Mouse (Mus musculus) cerebellum, adult 2 months (tissue): ENCODE measurements around the gene Uhrf2. TPM values are rescaled to one million over a fixed set of nuclear protein-coding genes. Genes with fewer than 3 reads are reported as not detected.

Experiments
- DNase-seq, 2 experiments: peaks; one replicate each; pipeline ENCODE4 v3.0.0; 2021
- H3K27ac ChIP-seq: fragments of 200-500 bp; 2 replicates; pipeline ENCODE4 v1.5.1; 2012; ENCODE audit warnings: low read length, control low read depth, inconsistent platforms; ENCODE audit not compliant: insufficient read depth
- H3K27me3 ChIP-seq: fragments of 200-500 bp; 2 replicates; pipeline ENCODE4 v1.6.1; 2012; ENCODE audit warnings: inconsistent platforms, mild to moderate bottlenecking, low read length, moderate library complexity; ENCODE audit not compliant: control insufficient read depth, insufficient read depth
- H3K4me1 ChIP-seq: fragments of 200-500 bp; 2 replicates; pipeline ENCODE4 v1.6.1; 2011; ENCODE audit warnings: low read length; ENCODE audit not compliant: control insufficient read depth, insufficient read depth
- H3K4me3 ChIP-seq: fragments of 200-500 bp; replicated peaks from 2 replicates; pipeline ENCODE3; 2011; ENCODE audit warnings: mild to moderate bottlenecking, low read depth, low read length, control low read depth; ENCODE audit not compliant: insufficient read depth
- CTCF ChIP-seq: fragments of 200-500 bp; IDR thresholded peaks from 2 replicates; pipeline ENCODE4 v1.5.1; 2011; ENCODE audit warnings: low read depth, mild to moderate bottlenecking, control low read depth, low read length, moderate library complexity, borderline replicate concordance; ENCODE audit not compliant: insufficient read depth
- POLR2A ChIP-seq: fragments of 200-500 bp; IDR thresholded peaks from 2 replicates; pipeline ENCODE4 v1.6.1; 2011; ENCODE audit warnings: low read length, control low read depth, borderline replicate concordance; ENCODE audit not compliant: insufficient read depth
- WGBS: fragments of 180-500 bp; shearing (Covaris S2); methylation state at CpG from one replicate; pipeline ENCODE4 v1.1.7; 2018; 5-methylcytosine and 5-hydroxymethylcytosine counted together
- polyA plus RNA-seq: library from polyadenylated mRNA; depleted of rRNA; stranded (reverse); fragments of >200 nt; gene quantifications from 2 replicates; pipeline ENCODE4 v1.2.3, GENCODE M21; 2012

Uhrf2 gene
- polyA plus RNA-seq, 1 experiment, result 62.1 TPM

DNA sequence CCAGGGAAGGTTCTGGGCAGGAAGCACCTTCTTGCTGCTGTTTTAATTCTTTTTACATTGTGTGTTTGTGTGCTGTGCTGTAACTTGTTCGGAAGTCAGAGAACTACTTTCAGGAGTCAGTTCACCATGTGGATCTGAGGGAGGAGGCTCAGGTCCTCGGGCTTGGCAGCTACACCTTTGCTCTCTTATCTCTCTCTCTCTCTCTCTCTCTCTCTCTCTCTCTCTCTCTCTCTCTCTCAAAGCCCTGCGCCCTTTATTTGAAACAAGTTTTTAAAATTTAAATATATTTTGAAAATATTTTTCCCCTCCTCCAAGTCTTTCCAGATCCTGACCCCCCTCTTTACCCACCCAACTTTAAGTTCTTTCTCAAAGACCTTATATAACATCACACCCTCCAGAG, 5.0 kb downstream of the Uhrf2 start:
- peaks cover 3% of the 10 kb centered on the region; the same call in 1 of the 2 replicates for H3K4me1 ChIP-seq
- WGBS, result 47% methylated on average over 3 of the region's 3 CpGs
- H3K27ac ChIP-seq, result no peak overlapping the region
- H3K27me3 ChIP-seq, result no peaks in the 10 kb centered on the region
- no peak for DNase-seq
- TF ChIP-seq POLR2A (no peak), CTCF (no peak)
- H3K4me3 ChIP-seq, result no peak overlapping the region

DNA sequence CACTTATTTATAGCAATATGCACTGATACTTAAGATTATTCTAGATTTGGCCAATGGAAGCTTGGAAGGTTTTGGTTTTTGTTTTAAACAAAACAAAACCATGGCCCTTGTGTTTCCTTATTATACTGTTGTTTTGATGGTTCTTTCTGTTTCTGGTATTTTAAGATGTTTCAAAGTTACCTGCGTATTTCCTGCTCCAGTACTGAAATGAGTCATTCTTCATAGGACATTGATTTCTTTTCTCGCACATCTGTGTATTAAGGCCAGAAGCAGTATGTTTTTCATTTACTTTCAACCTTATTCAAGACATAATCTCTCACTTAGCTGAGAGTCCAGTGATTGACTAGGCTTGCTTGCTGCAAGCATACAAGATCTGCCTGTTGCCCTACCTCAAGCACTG, 13.4 kb downstream of the Uhrf2 start:
- 96% methylated on average over 2 of the region's 2 CpGs for WGBS
- TF ChIP-seq CTCF, result no peak
- TF ChIP-seq POLR2A, result no peak
- Histone ChIP-seq H3K27me3 (no peaks in the 10 kb centered on the region), H3K27ac (no peak overlapping the region), H3K4me3 (no peak overlapping the region), H3K4me1 (no peaks in the 10 kb centered on the region)
- DNase-seq, result no peak

- TF ChIP-seq CTCF (no peak), POLR2A (no peak)
- WGBS, result 100% methylated on average over 1 of the region's 1 CpGs
- H3K27me3 ChIP-seq, result no peaks in the 10 kb centered on the region
- no peak overlapping the region for H3K27ac ChIP-seq
- H3K4me3 ChIP-seq, result no peak overlapping the region
- DNase-seq, result no peak
- peaks cover 2% of the 10 kb centered on the region; the same call in 1 of the 2 replicates for H3K4me1 ChIP-seq
Measured at GRCm38 (mm10) chr19:30044630-30045029, 14.3 kb downstream of the Uhrf2 start.

- Histone ChIP-seq H3K4me3 (no peak overlapping the region), H3K27ac (no peak overlapping the region), H3K4me1 (peaks cover 2% of the 10 kb centered on the region; the same call in 1 of the 2 replicates), H3K27me3 (no peaks in the 10 kb centered on the region)
- DNase-seq, result no peak
- WGBS, result 65% methylated on average over 1 of the region's 1 CpGs
- TF ChIP-seq CTCF (no peak), POLR2A (no peak)
Measured at GRCm38 (mm10) chr19:30045857-30046256, 15.5 kb downstream of the Uhrf2 start.

DNA sequence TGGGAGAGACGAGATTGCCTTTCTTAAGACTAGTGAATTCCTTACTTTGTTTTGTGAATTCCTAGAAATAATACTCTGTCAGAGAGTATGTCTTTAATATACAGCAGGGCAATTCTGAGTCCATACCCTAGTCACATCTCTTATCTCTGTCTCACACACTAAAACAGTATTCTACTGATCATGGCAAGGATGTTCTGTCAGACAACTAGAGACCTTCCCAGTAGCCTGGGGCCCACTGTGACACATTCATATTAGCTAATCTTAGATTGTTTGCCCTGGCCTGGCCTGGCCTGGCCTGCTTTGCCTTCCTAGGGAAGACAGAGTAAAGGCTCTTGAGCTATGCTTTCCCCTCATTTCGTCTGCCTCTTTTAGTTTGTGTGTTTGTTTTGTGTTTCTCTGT, 20.3 kb downstream of the Uhrf2 start:
- Histone ChIP-seq H3K27me3 (no peaks in the 10 kb centered on the region), H3K4me3 (no peak overlapping the region), H3K27ac (no peak overlapping the region), H3K4me1 (peaks cover 2% of the 10 kb centered on the region; the same call in 1 of the 2 replicates)
- DNase-seq, result no peak
- no peak for TF ChIP-seq CTCF
- no peak for TF ChIP-seq POLR2A
- 89% methylated on average over 2 of the region's 2 CpGs for WGBS

DNA sequence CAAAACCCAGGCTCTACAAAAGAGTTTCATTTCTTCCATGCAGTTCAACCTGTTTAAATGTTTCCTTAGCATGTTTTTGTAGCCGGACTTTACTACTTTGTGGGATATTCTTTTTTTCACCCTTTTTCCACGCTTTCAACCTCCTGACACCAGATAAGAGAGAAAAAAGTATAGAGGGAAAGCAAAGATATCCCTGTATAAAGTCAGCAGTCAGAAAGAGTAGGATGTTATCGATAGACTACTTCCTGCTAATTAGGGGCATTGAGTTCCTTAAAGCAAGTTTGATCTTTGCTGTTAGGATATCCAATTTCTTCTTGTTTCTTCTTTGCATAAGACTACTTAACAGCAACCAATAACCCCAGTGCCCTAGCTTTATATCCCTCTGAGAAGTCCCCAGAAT, 21.2 kb downstream of the Uhrf2 start:
- H3K4me3 ChIP-seq, result no peak overlapping the region
- no peak overlapping the region for H3K27ac ChIP-seq
- no peak for DNase-seq
- 97% methylated on average over 3 of the region's 3 CpGs for WGBS
- H3K4me1 ChIP-seq, result peaks cover 2% of the 10 kb centered on the region; the same call in 1 of the 2 replicates
- no peak for TF ChIP-seq CTCF
- no peak for TF ChIP-seq POLR2A
- no peaks in the 10 kb centered on the region for H3K27me3 ChIP-seq

GRCm38 (mm10) chr19:30054218-30054617, 23.9 kb downstream of the Uhrf2 start:
- Histone ChIP-seq H3K27me3 (no peaks in the 10 kb centered on the region), H3K4me1 (peaks cover 2% of the 10 kb centered on the region; the same call in 1 of the 2 replicates), H3K27ac (no peak overlapping the region), H3K4me3 (no peak overlapping the region)
- 98% methylated on average over 2 of the region's 2 CpGs for WGBS
- TF ChIP-seq CTCF, result no peak
- no peak for TF ChIP-seq POLR2A
- no peak for DNase-seq

DNA sequence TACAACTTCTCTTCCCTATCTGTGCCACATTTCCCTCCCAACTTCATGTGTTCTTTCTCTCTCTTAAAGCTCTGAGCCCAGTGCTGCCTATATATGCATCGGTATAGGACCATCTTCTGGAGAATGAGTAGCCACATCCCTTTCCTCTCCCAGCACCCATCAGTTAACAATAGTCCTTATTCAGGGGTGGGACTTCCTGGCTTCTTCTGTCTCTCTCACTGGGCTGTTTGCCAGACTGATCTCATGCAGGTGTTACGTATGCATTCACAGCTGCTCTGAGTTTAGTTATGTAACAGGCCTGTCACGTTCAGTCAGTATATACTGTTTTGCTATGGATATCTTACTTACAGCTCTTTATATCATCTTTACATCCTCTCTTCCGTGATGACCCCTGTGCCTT, 35.5 kb downstream of the Uhrf2 start:
- Histone ChIP-seq H3K4me3 (no peak overlapping the region), H3K27me3 (no peaks in the 10 kb centered on the region), H3K4me1 (0 out of 2 replicates have a peak, but pooled peaks cover 2% of the 10 kb centered on the region), H3K27ac (no peak overlapping the region)
- no peak for DNase-seq
- 60% methylated on average over 4 of the region's 4 CpGs for WGBS
- TF ChIP-seq CTCF (no peak), POLR2A (no peak)
